Mouse (Mus musculus) frontal cortex, adult 2 months (tissue): ENCODE measurements at regions not wholly inside any gene's neighbourhood (a gene's known extent, or its start where the extent isn't known, plus 50 kb on each side); places are given as distances from the start of the nearest gene placed in this dataset.
"Not testable (repeated sequence)": the region's sequence is repeated elsewhere in the genome, so short reads cannot be mapped to it uniquely, and the experiment has no call there.

Experiments
- DNase-seq, 2 experiments: peaks; one replicate each; pipeline ENCODE4 v3.0.0; 2022; ENCODE audit warnings: low spot score in 1 of 2; ENCODE audit errors: extremely low spot score in 1 of 2

DNA sequence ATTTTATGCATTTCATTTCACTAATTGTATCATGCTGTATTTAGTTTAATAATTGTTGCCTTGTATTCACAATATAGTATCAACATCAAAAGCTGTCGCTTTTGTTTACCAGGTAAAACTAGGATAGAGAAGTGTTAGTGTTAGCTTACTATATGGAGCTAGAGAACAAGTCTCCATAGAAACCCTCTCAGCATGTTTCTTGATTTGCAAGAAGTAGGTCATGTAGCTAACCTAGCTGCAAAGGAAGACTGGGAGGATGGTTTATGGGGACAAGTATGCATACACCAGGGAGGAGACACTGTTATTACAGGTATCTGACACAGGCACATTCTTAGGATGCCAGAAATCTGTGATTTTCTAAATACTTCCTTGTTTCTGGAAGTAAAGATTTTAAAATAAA lies 357.3 kb upstream of the Gnai1 start:
- DNase-seq = peak in 1 of 2 experiments; percentile 4

DNA sequence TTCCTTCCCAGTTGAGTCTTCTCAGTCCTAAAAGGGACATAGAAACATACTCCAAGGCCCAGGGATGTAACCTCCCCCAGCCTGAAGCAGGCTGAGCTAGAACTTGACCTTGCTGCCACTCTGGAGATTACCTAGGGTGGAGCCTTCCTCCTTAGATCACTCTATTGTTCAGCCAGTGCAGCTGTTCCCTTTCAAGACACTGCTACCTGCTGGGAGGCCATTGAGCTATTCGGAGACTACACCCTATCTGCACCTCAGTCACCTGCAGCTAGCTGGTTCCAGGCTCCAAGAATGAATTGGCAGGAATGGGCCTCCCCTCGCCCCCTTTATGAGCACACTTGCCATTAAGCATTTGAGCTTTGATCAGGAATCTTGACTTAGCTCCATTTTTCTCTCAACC lies 328.3 kb upstream of the Gnai1 start:
- DNase-seq = no peak

DNA sequence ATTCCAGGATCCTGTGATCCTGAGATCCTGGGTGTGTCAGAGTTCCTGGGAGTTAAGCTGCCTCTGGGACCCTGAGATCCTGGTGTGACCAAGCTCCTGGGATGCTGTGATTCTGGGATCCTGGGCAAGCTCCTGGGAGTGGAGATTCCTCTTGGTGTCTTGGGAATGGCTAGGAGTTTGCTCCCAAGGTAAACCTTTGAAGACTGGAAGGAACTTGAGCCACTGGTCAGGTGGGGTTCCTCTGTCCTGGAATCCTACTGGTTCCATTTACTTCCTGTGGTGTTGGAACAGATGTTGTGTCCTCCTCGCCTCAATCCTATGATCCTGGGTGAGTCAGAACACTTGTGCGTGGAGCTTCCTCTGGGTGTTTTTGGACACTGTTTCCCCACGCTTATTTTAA lies 327.2 kb upstream of the Gnai1 start:
- DNase-seq = no peak

DNA sequence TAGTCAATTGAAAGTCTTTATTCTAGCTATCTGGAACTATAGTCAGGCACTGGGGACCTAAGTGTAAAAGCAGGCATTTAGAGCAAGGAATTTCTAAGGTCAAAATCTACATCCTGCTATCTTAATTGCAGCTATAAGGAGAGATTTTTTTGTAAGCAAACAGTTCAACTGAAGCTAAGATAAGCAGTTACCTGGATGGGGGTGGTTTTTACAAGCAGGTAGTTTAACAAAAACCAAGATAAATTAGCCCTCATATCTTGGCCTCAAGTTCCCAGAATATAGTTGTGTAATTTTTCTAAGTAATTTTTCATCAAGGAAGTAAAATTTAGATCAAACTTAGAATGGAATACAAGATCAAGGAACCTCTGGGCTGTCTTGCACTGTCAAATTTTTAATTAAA lies 293.8 kb upstream of the Gnai1 start:
- DNase-seq = no peak

DNA sequence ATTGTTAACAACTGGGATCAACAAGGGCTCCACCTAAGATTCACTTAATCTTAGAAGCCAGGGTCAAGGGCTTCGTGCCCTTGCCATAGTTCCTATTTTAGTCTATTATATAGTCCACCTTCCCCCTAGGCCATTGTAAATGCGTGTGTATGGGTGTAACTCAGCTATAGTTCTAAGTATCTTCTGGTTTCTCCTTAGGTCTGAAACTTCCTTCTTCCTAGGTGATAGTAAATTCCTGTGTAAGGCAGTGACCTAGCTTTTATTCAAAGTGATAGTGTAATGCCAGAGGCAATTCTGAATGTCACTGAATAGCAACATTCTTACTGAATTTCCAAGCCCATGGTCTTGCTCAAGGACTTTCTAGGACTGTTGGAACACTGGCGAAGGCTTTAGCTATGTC lies 270.7 kb upstream of the Gnai1 start:
- not testable (repeated sequence) for DNase-seq
